Mouse (Mus musculus): ENCODE measurements around the gene Napsa. TPM values are rescaled to one million over a fixed set of nuclear protein-coding genes. Genes with fewer than 3 reads are reported as not detected.
A peak's percentile ranks its signal among the peaks of the same experiment; 100 is the strongest.

The Napsa gene
- total and polyA plus RNA-seq, 3 experiments, result 0.16 to 1.3 (median 0.35) TPM

DNA sequence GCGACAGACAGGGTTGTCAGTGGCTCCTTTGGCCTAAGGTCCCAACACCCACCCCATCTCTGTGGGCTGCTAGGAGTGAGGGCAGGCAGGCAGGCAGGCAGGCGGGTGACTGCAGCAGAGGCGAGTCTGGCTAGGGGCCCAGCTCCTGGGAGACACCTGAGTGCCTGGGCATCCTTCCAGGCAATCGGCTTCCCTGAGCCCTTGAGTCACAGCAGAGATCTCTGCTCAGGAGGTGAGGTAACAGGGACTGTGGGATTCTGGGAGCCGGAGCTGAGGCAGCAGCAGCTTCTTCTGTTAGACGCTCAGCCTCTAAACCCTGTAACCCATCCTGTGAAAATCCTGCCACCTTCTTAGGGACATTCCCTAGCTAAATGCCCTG is 35.6 kb upstream of the Napsa start:
- DNase-seq (ENCODE audit: low spot score) (no peak), ATAC-seq (ENCODE audit: extremely low read depth, insufficient number of reproducible peaks, low FRiP score, poor library complexity, severe bottlenecking) (no peak)
- no peaks in the 10 kb centered on the region for H3K9me3 ChIP-seq (replicated peaks)
- peaks cover 49% of the 10 kb centered on the region for H3K4me1 ChIP-seq (ENCODE audit: insufficient read depth, low read depth, low read length)
- H3K27me3 ChIP-seq (ENCODE audit: insufficient read depth, low read length), result no peaks in the 10 kb centered on the region; the same call in 1 of the 2 replicates
- no peak overlapping the region for H3K4me3 ChIP-seq (ENCODE audit: low read depth, low read length)
- no peak for TF ChIP-seq GATA1 (IDR thresholded peaks at IDR 0.05; ENCODE audit: borderline replicate concordance, low read length)
- no peak for TF ChIP-seq GATA2 (IDR thresholded peaks at IDR 0.05; ENCODE audit: borderline replicate concordance, low read depth, low read length)
- TF ChIP-seq POLR2AphosphoS5 (IDR thresholded peaks at IDR 0.05; ENCODE audit: insufficient replicate concordance, low read depth, low read length), result no peak
- no peak for TF ChIP-seq CTCF (IDR thresholded peaks at IDR 0.05; ENCODE audit: low read depth, low read length)
- no peak for TF ChIP-seq TAL1 (conservative IDR thresholded peaks at IDR 0.05; ENCODE audit: low read depth, low read length)
- H3K36me3 ChIP-seq (replicated peaks), result peaks cover 100% of the 10 kb centered on the region

DNA sequence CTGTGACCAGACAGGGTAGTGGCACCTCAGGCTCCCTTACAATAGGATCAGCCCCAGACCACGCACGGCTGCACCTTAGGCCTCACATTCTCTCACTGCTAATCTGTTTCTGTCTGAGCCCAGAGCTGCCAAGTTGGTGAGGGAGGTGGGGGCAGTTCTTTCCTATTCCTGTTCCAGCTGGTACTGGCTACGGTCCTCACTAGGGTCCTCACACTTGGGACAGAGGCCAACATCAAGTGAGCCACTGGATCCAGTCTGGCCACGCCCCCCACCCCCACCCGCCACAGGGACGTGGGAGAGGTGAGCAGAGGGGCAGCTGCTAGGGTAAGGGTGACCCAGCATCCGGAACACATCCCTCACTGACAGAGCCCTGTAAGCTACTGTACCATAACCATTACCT is 35.2 kb upstream of the Napsa start:
- DNase-seq (ENCODE audit: low spot score), result no peak
- no peaks in the 10 kb centered on the region for H3K9me3 ChIP-seq (replicated peaks)
- no peaks in the 10 kb centered on the region; the same call in 1 of the 2 replicates for H3K27me3 ChIP-seq (ENCODE audit: insufficient read depth, low read length)
- TF ChIP-seq GATA2 (IDR thresholded peaks at IDR 0.05; ENCODE audit: borderline replicate concordance, low read depth, low read length) (no peak), POLR2AphosphoS5 (IDR thresholded peaks at IDR 0.05; ENCODE audit: insufficient replicate concordance, low read depth, low read length) (no peak), TAL1 (conservative IDR thresholded peaks at IDR 0.05; ENCODE audit: low read depth, low read length) (no peak), GATA1 (IDR thresholded peaks at IDR 0.05; ENCODE audit: borderline replicate concordance, low read length) (no peak), CTCF (IDR thresholded peaks at IDR 0.05; ENCODE audit: low read depth, low read length) (no peak)
- no peak overlapping the region for H3K4me3 ChIP-seq (ENCODE audit: low read depth, low read length)
- H3K36me3 ChIP-seq (replicated peaks), result peaks cover 100% of the 10 kb centered on the region
- ATAC-seq (ENCODE audit: extremely low read depth, insufficient number of reproducible peaks, low FRiP score, poor library complexity, severe bottlenecking), result no peak
- peaks cover 47% of the 10 kb centered on the region for H3K4me1 ChIP-seq (ENCODE audit: insufficient read depth, low read depth, low read length)

DNA sequence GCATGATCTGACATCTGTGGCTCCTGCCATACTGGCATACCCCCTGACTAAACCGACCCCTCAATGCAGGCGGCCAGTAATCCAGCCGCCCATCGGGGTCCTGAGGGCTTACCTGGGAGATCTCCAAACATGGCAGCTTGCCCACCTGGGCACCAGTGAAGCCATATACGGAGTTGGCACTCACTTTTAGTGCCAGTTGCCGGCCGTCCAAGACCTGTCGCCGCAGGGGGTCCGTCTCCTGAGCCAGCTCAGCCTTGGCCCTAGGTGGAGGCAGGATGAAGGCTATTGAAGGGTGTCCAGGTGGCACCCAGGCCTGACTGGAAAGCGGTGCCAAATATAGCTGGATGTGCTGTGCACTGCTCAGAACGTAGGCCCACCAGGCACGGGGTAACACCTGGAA is 34.7 kb upstream of the Napsa start:
- ATAC-seq (ENCODE audit: extremely low read depth, insufficient number of reproducible peaks, low FRiP score, poor library complexity, severe bottlenecking) (no peak), DNase-seq (ENCODE audit: low spot score) (no peak)
- Histone ChIP-seq H3K4me3 (ENCODE audit: low read depth, low read length) (no peak overlapping the region), H3K36me3 (replicated peaks) (peaks cover 100% of the 10 kb centered on the region), H3K4me1 (ENCODE audit: insufficient read depth, low read depth, low read length) (peaks cover 42% of the 10 kb centered on the region), H3K27me3 (ENCODE audit: insufficient read depth, low read length) (no peaks in the 10 kb centered on the region; the same call in 1 of the 2 replicates), H3K9me3 (replicated peaks) (no peaks in the 10 kb centered on the region)
- TF ChIP-seq GATA2 (IDR thresholded peaks at IDR 0.05; ENCODE audit: borderline replicate concordance, low read depth, low read length) (no peak), GATA1 (IDR thresholded peaks at IDR 0.05; ENCODE audit: borderline replicate concordance, low read length) (no peak)

DNA sequence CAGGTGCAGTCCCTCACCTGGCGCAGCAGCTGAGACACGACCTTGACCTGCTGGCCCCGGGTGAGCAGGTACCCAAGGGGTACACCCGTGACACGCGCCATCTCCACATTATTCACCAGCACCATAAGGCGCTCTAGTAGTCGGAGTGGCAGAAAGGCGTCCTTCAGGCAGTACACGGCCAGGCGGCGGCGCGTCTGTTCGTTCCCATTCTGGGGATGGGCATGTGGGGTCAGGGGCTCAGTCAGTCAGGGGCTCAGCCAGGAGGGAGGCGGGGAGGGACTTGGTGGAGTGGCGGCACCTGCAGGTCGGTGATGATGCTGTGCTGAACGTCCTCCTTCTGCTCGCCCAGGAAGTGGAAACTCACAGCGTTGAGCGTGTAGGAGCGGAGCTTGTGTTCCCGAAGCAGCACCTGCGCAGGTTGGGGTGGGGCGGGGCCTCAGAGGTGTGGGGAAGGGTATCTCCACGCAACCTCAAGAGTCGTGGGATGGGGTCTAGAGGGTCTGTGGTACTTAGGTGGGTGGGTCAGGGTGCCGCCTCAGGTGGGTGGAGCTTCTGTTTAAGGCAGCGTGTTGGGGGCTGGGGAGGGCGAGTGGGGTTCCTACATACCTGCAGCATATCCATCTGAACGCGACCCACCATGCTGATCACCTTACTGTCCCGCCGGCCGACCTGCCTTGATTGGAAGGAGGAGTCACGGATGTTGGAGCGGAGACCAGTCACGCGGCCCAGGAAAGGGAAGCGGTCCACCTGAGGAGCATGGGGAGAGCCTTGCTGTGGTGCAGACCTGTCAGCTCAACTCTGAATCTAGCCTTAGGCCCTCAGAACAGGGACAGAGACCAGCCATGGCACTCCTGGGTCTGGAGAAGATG is 33.2 kb upstream of the Napsa start:
- TF ChIP-seq POLR2AphosphoS5 (IDR thresholded peaks at IDR 0.05; ENCODE audit: insufficient replicate concordance, low read depth, low read length), result no peak
- TF ChIP-seq GATA2 (IDR thresholded peaks at IDR 0.05; ENCODE audit: borderline replicate concordance, low read depth, low read length), result no peak
- no peak for TF ChIP-seq GATA1 (IDR thresholded peaks at IDR 0.05; ENCODE audit: borderline replicate concordance, low read length)
- no peak for TF ChIP-seq TAL1 (conservative IDR thresholded peaks at IDR 0.05; ENCODE audit: low read depth, low read length)
- no peak for TF ChIP-seq CTCF (IDR thresholded peaks at IDR 0.05; ENCODE audit: low read depth, low read length)
- Histone ChIP-seq H3K27me3 (ENCODE audit: insufficient read depth, low read length) (no peaks in the 10 kb centered on the region; the same call in 1 of the 2 replicates), H3K9me3 (replicated peaks) (no peaks in the 10 kb centered on the region), H3K4me1 (ENCODE audit: insufficient read depth, low read depth, low read length) (peaks cover 33% of the 10 kb centered on the region), H3K36me3 (replicated peaks) (peaks cover 100% of the 10 kb centered on the region), H3K4me3 (ENCODE audit: low read depth, low read length) (0 out of 2 replicates have a peak overlapping the region, but pooled peaks have one; percentile 17)
- ATAC-seq (ENCODE audit: extremely low read depth, insufficient number of reproducible peaks, low FRiP score, poor library complexity, severe bottlenecking) (no peak), DNase-seq (ENCODE audit: low spot score) (no peak)

DNA sequence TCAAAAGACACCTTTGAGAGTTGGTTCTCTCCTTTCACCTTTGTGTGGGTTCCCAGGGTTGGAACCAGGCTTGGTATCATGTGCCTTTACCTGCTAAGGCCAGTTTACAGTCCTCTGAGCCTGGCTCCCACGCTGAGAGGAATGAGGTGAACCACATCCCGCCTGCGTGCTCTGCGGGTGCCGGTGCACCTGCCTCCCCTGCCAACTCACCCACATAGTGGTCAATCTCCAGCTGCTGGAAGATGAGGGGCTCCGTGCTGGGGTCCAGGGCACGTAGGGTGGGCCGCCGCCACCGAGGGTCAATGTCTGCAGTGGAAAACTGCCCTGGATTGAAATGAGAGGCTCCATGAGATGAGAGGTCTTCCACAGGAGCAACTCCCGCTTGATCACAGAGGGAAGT is 29.6 kb upstream of the Napsa start:
- H3K27me3 ChIP-seq (ENCODE audit: insufficient read depth, low read length), result no peaks in the 10 kb centered on the region; the same call in 1 of the 2 replicates
- DNase-seq (ENCODE audit: low spot score) (no peak), ATAC-seq (ENCODE audit: extremely low read depth, insufficient number of reproducible peaks, low FRiP score, poor library complexity, severe bottlenecking) (no peak)
- no peak for TF ChIP-seq CTCF (IDR thresholded peaks at IDR 0.05; ENCODE audit: low read depth, low read length)
- peaks cover 24% of the 10 kb centered on the region for H3K4me1 ChIP-seq (ENCODE audit: insufficient read depth, low read depth, low read length)
- H3K36me3 ChIP-seq (replicated peaks), result peaks cover 97% of the 10 kb centered on the region
- no peaks in the 10 kb centered on the region for H3K9me3 ChIP-seq (replicated peaks)
- no peak overlapping the region for H3K4me3 ChIP-seq (ENCODE audit: low read depth, low read length)

DNA sequence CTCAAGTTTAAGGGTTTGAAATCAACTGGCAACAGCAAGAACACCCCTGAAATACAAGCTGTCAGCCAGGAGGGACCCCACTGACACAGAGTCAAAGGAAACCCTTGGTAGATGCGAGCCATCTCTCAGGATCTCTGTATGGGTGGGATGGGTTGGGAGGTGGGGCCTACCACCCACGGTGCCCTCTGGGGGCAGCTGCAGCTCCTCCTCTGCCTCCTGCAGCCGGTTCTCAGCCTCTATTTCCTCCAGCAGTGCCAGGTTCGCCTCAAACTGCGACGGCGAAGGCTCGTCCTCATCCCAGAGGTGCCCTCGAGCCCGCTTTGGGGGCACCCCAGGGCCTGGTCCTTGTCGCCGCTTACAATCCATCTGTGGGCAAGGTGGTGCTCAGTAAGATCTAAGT is 29.1 kb upstream of the Napsa start:
- DNase-seq (ENCODE audit: low spot score), result no peak
- Histone ChIP-seq H3K4me1 (ENCODE audit: insufficient read depth, low read depth, low read length) (peaks cover 28% of the 10 kb centered on the region), H3K36me3 (replicated peaks) (peaks cover 94% of the 10 kb centered on the region), H3K9me3 (replicated peaks) (no peaks in the 10 kb centered on the region), H3K4me3 (ENCODE audit: low read depth, low read length) (no peak overlapping the region), H3K27me3 (ENCODE audit: insufficient read depth, low read length) (no peaks in the 10 kb centered on the region; the same call in 1 of the 2 replicates)
- TF ChIP-seq TAL1 (conservative IDR thresholded peaks at IDR 0.05; ENCODE audit: low read depth, low read length) (no peak), GATA1 (IDR thresholded peaks at IDR 0.05; ENCODE audit: borderline replicate concordance, low read length) (no peak), POLR2AphosphoS5 (IDR thresholded peaks at IDR 0.05; ENCODE audit: insufficient replicate concordance, low read depth, low read length) (no peak), CTCF (IDR thresholded peaks at IDR 0.05; ENCODE audit: low read depth, low read length) (no peak), GATA2 (IDR thresholded peaks at IDR 0.05; ENCODE audit: borderline replicate concordance, low read depth, low read length) (no peak)
- no peak for ATAC-seq (ENCODE audit: extremely low read depth, insufficient number of reproducible peaks, low FRiP score, poor library complexity, severe bottlenecking)
